Mouse (Mus musculus) forebrain, embryonic 15.5 days (tissue): ENCODE data around the gene Knstrn. TPM values are rescaled to one million over a fixed set of nuclear protein-coding genes. Genes with fewer than 3 reads are reported as not detected.

Source experiments
- ATAC-seq: fragments of 200-750 bp; cut with Nextera tagmentation; replicated peaks from 2 replicates; pipeline ENCODE4 v1.8.0; 2017; ENCODE audit warnings: mild to moderate bottlenecking, moderate TSS enrichment, moderate library complexity
- H3K27ac ChIP-seq: fragments of 300-500 bp; sonication (generic); replicated peaks from 2 replicates; pipeline ENCODE4 v1.5.1; 2015; ENCODE audit warnings: mild to moderate bottlenecking, inconsistent platforms
- H3K27me3 ChIP-seq: fragments of 300-500 bp; sonication (generic); 2 replicates; pipeline ENCODE4 v1.6.1; 2015; ENCODE audit warnings: inconsistent platforms
- H3K36me3 ChIP-seq: fragments of 300-500 bp; sonication (generic); 2 replicates; pipeline ENCODE4 v1.6.1; 2015; ENCODE audit warnings: mild to moderate bottlenecking, inconsistent platforms
- H3K4me1 ChIP-seq: fragments of 300-500 bp; sonication (generic); 2 replicates; pipeline ENCODE4 v1.6.1; 2015; ENCODE audit warnings: inconsistent platforms
- H3K4me2 ChIP-seq: fragments of 300-500 bp; sonication (generic); replicated peaks from 2 replicates; pipeline ENCODE4 v1.6.1; 2015; ENCODE audit warnings: mild to moderate bottlenecking, inconsistent platforms
- H3K4me3 ChIP-seq: fragments of 300-500 bp; sonication (generic); 2 replicates; pipeline ENCODE4 v1.5.1; 2015; ENCODE audit warnings: mild to moderate bottlenecking, inconsistent platforms
- H3K9ac ChIP-seq: fragments of 300-500 bp; sonication (generic); replicated peaks from 2 replicates; pipeline ENCODE4 v1.6.1; 2015; ENCODE audit warnings: mild to moderate bottlenecking, inconsistent platforms
- H3K9me3 ChIP-seq: fragments of 300-500 bp; sonication (generic); 2 replicates; pipeline ENCODE4 v1.6.1; 2016; ENCODE audit warnings: inconsistent platforms
- WGBS: fragments of 180-500 bp; shearing (Covaris S2); methylation state at CpG from one replicate; pipeline ENCODE4 v1.1.7; 2015; ENCODE audit warnings: mixed read lengths; 5-methylcytosine and 5-hydroxymethylcytosine counted together
- polyA plus RNA-seq: library from polyadenylated mRNA; unstranded; fragments of >200 nt; fragmentation: Nextera tagmentation; extraction: Ambion mirVana; gene quantifications from 2 replicates; pipeline ENCODE4 v1.2.1, GENCODE M21; 2015

The Knstrn gene
- 59.0 and 69.4 TPM in 2 replicates for polyA plus RNA-seq

- H3K4me1 ChIP-seq, result peaks cover 20% of the 10 kb centered on the region
- 1% methylated on average over 49 of the region's 49 CpGs for WGBS
- H3K9ac ChIP-seq, result peak within 1 kb of the TSS; percentile 51
- H3K27me3 ChIP-seq, result no peaks in the 10 kb centered on the region
- no peaks in the 10 kb centered on the region for H3K9me3 ChIP-seq
- ATAC-seq, result peak; percentile 98
- H3K27ac ChIP-seq, result 0 out of 2 replicates have a peak within 1 kb of the TSS, but pooled peaks have one; percentile 13
- peak within 1 kb of the TSS; percentile 62 for H3K4me3 ChIP-seq
- peak within 1 kb of the TSS; percentile 72 for H3K4me2 ChIP-seq
- H3K36me3 ChIP-seq, result no peaks in the 10 kb centered on the region
These were observed at the start of gene Knstrn for GRCm38 (mm10) chr2:118813981-118814836. Gene Knstrn (plus strand): TSS chr2:118814003.

- no peak for ATAC-seq
- Histone ChIP-seq H3K4me1 (peaks cover 49% of the 10 kb centered on the region), H3K9ac (no peak overlapping the region), H3K4me2 (no peak overlapping the region), H3K27ac (peak overlapping the region; percentile 96), H3K4me3 (no peak overlapping the region), H3K9me3 (no peaks in the 10 kb centered on the region), H3K36me3 (no peaks in the 10 kb centered on the region), H3K27me3 (no peaks in the 10 kb centered on the region)
- WGBS, result 23% methylated on average over 11 of the region's 11 CpGs
These were observed 49.5 kb upstream of the Knstrn start for GRCm38 (mm10) chr2:118764094-118764831.

GRCm38 (mm10) chr2:118764875-118765274 is 48.9 kb upstream of the Knstrn start:
- Histone ChIP-seq H3K27ac (no peak overlapping the region), H3K4me1 (peaks cover 44% of the 10 kb centered on the region), H3K27me3 (no peaks in the 10 kb centered on the region), H3K36me3 (no peaks in the 10 kb centered on the region), H3K4me2 (no peak overlapping the region), H3K9ac (no peak overlapping the region), H3K4me3 (no peak overlapping the region), H3K9me3 (no peaks in the 10 kb centered on the region)
- 91% methylated on average over 5 of the region's 5 CpGs for WGBS
- ATAC-seq, result no peak

GRCm38 (mm10) chr2:118766041-118767033 is 47.5 kb upstream of the Knstrn start:
- H3K27me3 ChIP-seq, result no peaks in the 10 kb centered on the region
- H3K27ac ChIP-seq, result no peak overlapping the region
- no peak overlapping the region for H3K9ac ChIP-seq
- H3K4me2 ChIP-seq, result no peak overlapping the region
- no peak for ATAC-seq
- peaks cover 30% of the 10 kb centered on the region for H3K4me1 ChIP-seq
- H3K36me3 ChIP-seq, result no peaks in the 10 kb centered on the region
- H3K9me3 ChIP-seq, result no peaks in the 10 kb centered on the region
- H3K4me3 ChIP-seq, result no peak overlapping the region
- WGBS, result 80% methylated on average over 10 of the region's 10 CpGs

GRCm38 (mm10) chr2:118772158-118772874 is 41.5 kb upstream of the Knstrn start, which contains the start of gene Phgr1:
Gene Phgr1 (plus strand): TSS chr2:118772769.
- no peaks in the 10 kb centered on the region for H3K9me3 ChIP-seq
- H3K27me3 ChIP-seq, result no peaks in the 10 kb centered on the region
- no peak within 1 kb of the TSS for H3K4me2 ChIP-seq
- peaks cover 18% of the 10 kb centered on the region for H3K4me1 ChIP-seq
- H3K36me3 ChIP-seq, result no peaks in the 10 kb centered on the region
- WGBS, result 84% methylated on average over 6 of the region's 6 CpGs
- no peak within 1 kb of the TSS for H3K4me3 ChIP-seq
- no peak for ATAC-seq
- no peak within 1 kb of the TSS for H3K9ac ChIP-seq
- no peak within 1 kb of the TSS for H3K27ac ChIP-seq

- H3K36me3 ChIP-seq, result no peaks in the 10 kb centered on the region
- 98% methylated on average over 2 of the region's 2 CpGs for WGBS
- 0 out of 2 replicates have a peak overlapping the region, but pooled peaks have one; percentile 85 for H3K27ac ChIP-seq
- no peak overlapping the region for H3K9ac ChIP-seq
- peaks cover 24% of the 10 kb centered on the region for H3K4me1 ChIP-seq
- ATAC-seq, result no peak
- H3K27me3 ChIP-seq, result no peaks in the 10 kb centered on the region
- no peak overlapping the region for H3K4me2 ChIP-seq
- H3K9me3 ChIP-seq, result no peaks in the 10 kb centered on the region
- no peak overlapping the region for H3K4me3 ChIP-seq
These were observed 39.3 kb upstream of the Knstrn start for GRCm38 (mm10) chr2:118774536-118774935.

GRCm38 (mm10) chr2:118775396-118775795 is 38.4 kb upstream of the Knstrn start:
- Histone ChIP-seq H3K27ac (peak overlapping the region; percentile 85), H3K9ac (no peak overlapping the region), H3K27me3 (no peaks in the 10 kb centered on the region), H3K36me3 (no peaks in the 10 kb centered on the region), H3K4me2 (no peak overlapping the region), H3K4me3 (no peak overlapping the region), H3K4me1 (peaks cover 31% of the 10 kb centered on the region), H3K9me3 (no peaks in the 10 kb centered on the region)
- ATAC-seq, result no peak
- 32% methylated on average over 1 of the region's 1 CpGs for WGBS

- Histone ChIP-seq H3K4me2 (no peak overlapping the region), H3K9ac (no peak overlapping the region), H3K27me3 (no peaks in the 10 kb centered on the region), H3K9me3 (no peaks in the 10 kb centered on the region), H3K36me3 (no peaks in the 10 kb centered on the region), H3K27ac (peak overlapping the region; percentile 85), H3K4me3 (no peak overlapping the region), H3K4me1 (peaks cover 35% of the 10 kb centered on the region)
- WGBS, result 54% methylated on average over 4 of the region's 4 CpGs
- peak; percentile 47 for ATAC-seq
These were observed 38.0 kb upstream of the Knstrn start for GRCm38 (mm10) chr2:118775846-118776245.

GRCm38 (mm10) chr2:118776295-118776694 is 37.5 kb upstream of the Knstrn start:
- Histone ChIP-seq H3K4me3 (no peak overlapping the region), H3K27me3 (no peaks in the 10 kb centered on the region), H3K9me3 (no peaks in the 10 kb centered on the region), H3K4me2 (no peak overlapping the region), H3K27ac (peak overlapping the region; percentile 85), H3K4me1 (peaks cover 37% of the 10 kb centered on the region), H3K36me3 (no peaks in the 10 kb centered on the region), H3K9ac (no peak overlapping the region)
- ATAC-seq, result peak; percentile 1; the same call in 1 of the 2 replicates
- 75% methylated on average over 2 of the region's 2 CpGs for WGBS

GRCm38 (mm10) chr2:118778418-118778817 is 35.4 kb upstream of the Knstrn start:
- no peak overlapping the region for H3K4me3 ChIP-seq
- H3K9me3 ChIP-seq, result no peaks in the 10 kb centered on the region
- H3K27me3 ChIP-seq, result no peaks in the 10 kb centered on the region
- no peaks in the 10 kb centered on the region for H3K36me3 ChIP-seq
- H3K27ac ChIP-seq, result no peak overlapping the region
- H3K9ac ChIP-seq, result no peak overlapping the region
- WGBS, result 84% methylated on average over 4 of the region's 4 CpGs
- ATAC-seq, result no peak
- H3K4me2 ChIP-seq, result no peak overlapping the region
- H3K4me1 ChIP-seq, result peaks cover 37% of the 10 kb centered on the region

- no peaks in the 10 kb centered on the region for H3K36me3 ChIP-seq
- no peaks in the 10 kb centered on the region for H3K27me3 ChIP-seq
- H3K4me1 ChIP-seq, result peaks cover 37% of the 10 kb centered on the region
- H3K4me2 ChIP-seq, result peak overlapping the region; percentile 62
- no peaks in the 10 kb centered on the region for H3K9me3 ChIP-seq
- H3K9ac ChIP-seq, result peak overlapping the region; percentile 51
- 8% methylated on average over 10 of the region's 10 CpGs for WGBS
- peak; percentile 14 for ATAC-seq
- H3K4me3 ChIP-seq, result peak overlapping the region; percentile 46
- H3K27ac ChIP-seq, result peak overlapping the region; percentile 65
These were observed 34.7 kb upstream of the Knstrn start for GRCm38 (mm10) chr2:118779065-118779464.
